Mouse (Mus musculus) liver, embryonic 14.5 days (tissue): ENCODE results near the gene Fuca1.

Experiments used
- CTCF ChIP-seq: IDR thresholded peaks from 2 replicates; pipeline ENCODE4 v1.5.1; 2016; ENCODE audit warnings: antibody characterized with exemption, low read depth, control low read depth
- EP300 ChIP-seq: IDR thresholded peaks from 2 replicates; pipeline ENCODE4 v1.6.1; 2016; ENCODE audit warnings: antibody characterized with exemption, low read depth

DNA sequence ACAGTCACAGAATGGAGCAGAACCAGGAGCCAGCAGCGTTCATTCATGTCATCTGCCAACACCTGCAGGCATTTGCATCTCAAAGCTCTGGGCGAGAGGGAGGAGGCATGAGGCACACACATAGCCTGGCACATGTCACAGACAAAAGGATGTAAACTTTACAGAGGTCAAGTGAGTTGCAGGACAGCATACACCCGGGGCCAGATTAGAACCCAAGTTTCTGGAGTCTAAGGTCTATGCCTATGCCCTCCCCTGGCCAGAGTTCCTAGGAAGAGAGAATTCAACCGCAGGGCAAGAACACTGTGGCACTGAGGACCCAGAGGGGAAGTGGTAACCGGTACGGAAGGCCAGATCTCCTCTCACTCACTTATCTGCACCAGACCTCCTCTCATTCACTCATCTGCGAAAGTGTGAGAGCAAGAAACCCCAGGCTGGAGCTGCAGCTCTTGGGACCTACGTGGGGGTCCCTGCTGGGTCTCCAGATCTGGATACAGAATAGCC lies 25.4 kb upstream of the Fuca1 start, which contains the start of gene Cnr2:
- no peak for TF ChIP-seq EP300
- TF ChIP-seq CTCF: no peak
